Mouse (Mus musculus) colon, adult 2 months (tissue): Measurements from ENCODE around the gene Zc3hc1. TPM values are rescaled to one million over a fixed set of nuclear protein-coding genes. Genes with fewer than 3 reads are reported as not detected.

Experiments used
- polyA plus RNA-seq: library from polyadenylated mRNA; depleted of rRNA; stranded (reverse); fragments of >200 nt; gene quantifications from 2 replicates; pipeline ENCODE4 v1.2.3, GENCODE M21; 2012; rRNA removed

Gene Zc3hc1
- polyA plus RNA-seq: 5.5 and 8.5 TPM in 2 replicates

GRCm38 (mm10) chr6:30390714-30391697, at the start of gene Zc3hc1:
TSS of gene Zc3hc1 (minus strand) at chr6:30391028.

GRCm38 (mm10) chr6:30401308-30402015, 10.6 kb upstream of the Zc3hc1 start, which contains the start of gene Klhdc10:
TSS of gene Klhdc10 (plus strand) at chr6:30401868.

Other genes with a start within 250 kb of the Zc3hc1 start
- 111 and 135 TPM in 2 replicates for gene Ube2h, start 86.5 kb downstream of the Zc3hc1 start, polyA plus RNA-seq
- 13.1 and 14.3 TPM in 2 replicates for gene Klhdc10, start 10.8 kb upstream of the Zc3hc1 start, polyA plus RNA-seq
- 20.8 and 23.2 TPM in 2 replicates for gene Tmem209, start 118.8 kb upstream of the Zc3hc1 start, polyA plus RNA-seq
- not detected in 2 replicates for gene Ssmem1, start 118.8 kb upstream of the Zc3hc1 start, polyA plus RNA-seq
- 1.7 and 79.8 TPM in 2 replicates for gene Cpa2, start 150.6 kb upstream of the Zc3hc1 start, polyA plus RNA-seq
- 0.05 TPM in 1 of 2 replicates, not detected in the other for gene Cpa4, start 177.3 kb upstream of the Zc3hc1 start, polyA plus RNA-seq
- not detected in 2 replicates for gene Cpa5, start 220.0 kb upstream of the Zc3hc1 start, polyA plus RNA-seq
- 0.84 and 879 TPM in 2 replicates for gene Cpa1, start 248.2 kb upstream of the Zc3hc1 start, polyA plus RNA-seq